Mouse (Mus musculus): ENCODE data around the gene Ndufa6.
"Not testable (repeated sequence)": the region's sequence is repeated elsewhere in the genome, so short reads cannot be mapped to it uniquely, and the experiment has no call there.

The Ndufa6 gene

DNA sequence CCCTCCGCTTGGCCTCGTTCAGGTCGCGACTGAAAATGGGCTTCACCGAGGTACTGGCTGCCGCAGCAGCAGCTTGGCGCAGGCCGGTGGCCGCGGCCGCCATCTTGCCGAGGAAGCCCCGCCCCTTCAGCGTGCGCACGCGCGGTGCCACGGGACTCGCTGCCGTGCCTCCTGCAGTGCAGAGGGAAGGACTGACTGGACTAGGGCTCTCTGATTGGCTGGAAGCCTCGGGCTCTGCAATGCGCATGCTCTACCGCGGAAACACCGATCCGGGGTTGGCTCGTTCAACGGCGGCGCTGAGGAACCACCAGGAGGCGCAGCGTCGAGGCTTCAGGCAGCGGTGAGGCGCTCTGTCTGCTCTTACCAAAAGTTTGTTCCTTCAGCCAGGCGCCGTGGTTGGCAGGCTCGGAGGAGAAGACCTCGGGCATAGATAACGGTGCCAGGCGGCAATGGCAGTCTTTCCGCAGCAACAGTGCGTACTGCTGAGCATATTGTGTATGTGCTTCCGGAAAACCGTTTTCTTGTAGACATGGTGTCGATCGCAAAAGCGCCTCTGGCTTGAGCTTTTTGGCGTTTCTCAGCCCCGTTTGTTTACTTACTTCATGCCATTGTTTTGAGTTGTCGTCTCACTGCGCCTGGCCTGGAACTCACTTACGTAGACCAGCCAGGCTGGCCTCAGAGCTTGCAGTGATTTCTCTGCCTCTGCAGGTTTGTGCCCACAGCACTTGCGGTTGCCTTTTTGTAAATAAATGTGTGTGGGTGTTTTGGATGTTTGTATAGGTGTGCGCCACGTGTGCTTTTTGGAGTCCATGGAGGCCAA, at the start of gene Ndufa6:
Gene Ndufa6 (minus strand): TSS at position 197 of the 820 bp plus-strand sequence.
- DNase-seq = peak; percentile 98

DNA sequence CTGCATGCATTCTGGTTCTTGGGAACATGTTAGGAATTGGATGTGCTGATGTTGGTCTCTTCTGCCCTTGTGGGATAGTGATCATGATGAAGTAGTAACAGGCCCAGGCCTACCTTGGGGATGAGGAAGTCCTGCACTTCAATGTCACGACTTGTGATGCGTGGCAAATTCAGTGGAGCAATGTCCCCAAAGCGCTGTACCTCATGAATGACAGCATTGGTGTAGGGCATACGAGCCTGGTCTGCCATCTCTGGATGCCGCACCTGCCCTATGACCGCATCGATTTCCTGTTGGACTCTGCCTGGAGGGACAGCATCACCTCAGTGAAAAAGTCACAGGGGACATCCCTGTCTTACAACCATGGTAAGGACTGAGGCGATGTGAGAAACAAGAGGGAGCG, 49.5 kb upstream of the Ndufa6 start:
- no peak for DNase-seq

DNA sequence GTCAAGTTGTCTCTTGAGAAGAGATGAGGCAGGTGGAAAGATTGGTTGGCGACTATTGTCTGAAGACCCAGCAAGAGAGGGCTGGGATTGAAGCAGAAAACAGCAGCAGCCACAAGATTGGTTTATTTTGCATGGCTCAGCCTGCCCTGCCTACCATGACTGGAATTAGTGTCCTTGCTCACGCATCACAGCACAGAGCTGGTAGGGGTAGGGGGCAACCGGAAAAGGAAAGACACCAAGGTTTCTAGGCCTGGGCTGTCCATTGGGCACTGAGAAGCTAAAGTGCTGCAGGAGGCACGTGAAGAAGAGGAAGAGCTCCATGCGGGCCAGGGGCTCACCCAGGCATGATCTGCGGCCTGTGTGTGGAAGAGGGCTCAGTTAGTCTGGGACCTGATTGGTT, 48.6 kb upstream of the Ndufa6 start:
- DNase-seq = no peak

DNA sequence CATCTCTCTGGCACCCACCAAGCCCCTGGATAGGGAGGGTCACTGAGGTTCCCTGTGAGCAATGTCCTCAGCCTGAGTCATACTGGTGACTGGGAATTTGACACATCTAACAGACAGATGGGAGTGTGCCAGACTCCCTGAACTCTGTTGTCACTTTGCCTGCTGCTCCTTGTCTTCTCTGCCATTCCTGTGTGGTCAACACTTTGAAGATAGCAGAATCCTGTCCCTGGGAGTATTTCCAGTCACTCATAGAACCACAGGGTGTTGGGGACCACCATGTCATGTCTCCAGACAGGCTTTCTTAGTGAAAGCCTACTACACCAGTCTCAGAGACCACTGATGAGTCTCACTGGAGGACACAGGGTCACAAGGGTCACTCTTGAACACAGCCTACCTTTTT, 48.0 kb upstream of the Ndufa6 start:
- DNase-seq = no peak

DNA sequence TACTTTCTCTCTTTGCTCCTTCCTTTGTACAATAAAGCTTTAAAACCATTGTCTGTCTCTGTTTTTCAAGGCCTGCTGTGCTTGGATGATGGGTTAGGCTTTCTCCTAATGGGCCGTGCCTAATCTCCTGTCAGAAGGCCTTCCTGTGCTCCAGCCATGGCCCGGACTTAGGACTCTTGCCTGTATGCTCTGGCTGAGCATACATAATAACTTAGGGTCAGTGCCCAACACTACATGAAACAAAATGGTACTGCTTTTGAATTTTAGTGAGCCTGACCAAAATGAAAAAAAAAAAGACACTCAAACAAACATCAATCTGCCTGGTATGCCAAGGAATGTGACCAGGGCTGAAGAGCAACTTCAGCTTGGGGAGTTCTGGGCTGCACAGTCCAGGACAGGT, 47.4 kb upstream of the Ndufa6 start:
- no peak for DNase-seq

DNA sequence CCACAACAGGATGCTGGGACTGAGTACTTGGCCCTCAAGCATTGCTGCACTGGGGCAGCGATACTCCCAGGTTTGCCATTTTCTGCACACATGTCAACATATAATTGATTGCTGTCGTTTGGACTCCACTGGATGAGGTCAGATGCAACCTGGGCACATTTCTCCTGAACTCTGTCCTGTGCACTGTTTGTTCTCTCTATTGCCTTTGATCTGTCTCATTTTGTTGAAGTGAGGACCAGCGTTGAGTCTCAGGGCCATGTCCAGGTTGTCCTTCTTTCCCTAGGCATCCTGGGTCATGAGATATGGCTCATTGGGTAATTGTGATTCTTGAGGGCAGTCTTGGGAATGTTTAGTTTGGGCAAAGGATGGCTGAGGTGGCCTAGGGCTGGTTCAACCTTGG, 41.8 kb upstream of the Ndufa6 start:
- not testable (repeated sequence) for DNase-seq

DNA sequence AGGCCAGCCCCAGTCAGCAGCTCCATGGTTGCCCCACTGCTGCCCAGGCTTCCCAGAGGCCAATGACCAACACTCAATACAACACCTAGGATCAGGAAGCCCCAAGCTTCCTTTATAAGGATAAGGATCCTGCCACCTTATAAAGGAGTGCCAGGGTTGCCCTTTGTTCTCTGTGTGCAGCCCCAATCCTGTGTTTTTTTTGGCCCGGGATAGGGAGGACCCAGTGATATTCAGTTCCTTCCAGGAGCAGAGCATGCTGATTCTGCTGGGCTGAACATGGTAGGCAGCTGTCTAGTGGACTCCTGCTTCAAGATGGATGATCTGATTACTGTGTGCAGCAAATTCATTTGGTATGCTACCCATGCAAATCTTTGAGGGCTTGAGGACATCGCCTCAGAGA, 39.8 kb upstream of the Ndufa6 start, which contains the start of gene Cyp2d11:
Gene Cyp2d11 (minus strand): TSS at position 101 of the 400 bp plus-strand sequence.
- not testable (repeated sequence) for DNase-seq

DNA sequence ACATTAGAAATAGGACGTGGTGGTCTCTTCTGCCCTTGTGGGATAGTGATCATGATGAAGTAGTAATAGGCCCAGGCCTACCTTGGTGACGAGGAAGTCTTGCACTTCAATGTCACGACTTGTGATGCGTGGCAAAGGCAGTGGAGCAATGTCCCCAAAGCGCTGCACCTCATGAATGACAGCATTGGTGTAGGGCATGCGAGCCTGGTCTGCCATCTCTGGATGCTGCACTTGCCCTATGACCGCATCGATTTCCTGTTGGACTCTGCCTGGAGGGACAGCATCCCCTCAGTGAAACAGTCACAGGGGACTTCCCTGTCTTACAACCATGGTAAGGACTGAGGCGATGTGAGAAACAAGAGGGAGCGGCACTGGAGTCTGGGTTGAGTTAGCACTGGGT, 35.8 kb upstream of the Ndufa6 start:
- not testable (repeated sequence) for DNase-seq

DNA sequence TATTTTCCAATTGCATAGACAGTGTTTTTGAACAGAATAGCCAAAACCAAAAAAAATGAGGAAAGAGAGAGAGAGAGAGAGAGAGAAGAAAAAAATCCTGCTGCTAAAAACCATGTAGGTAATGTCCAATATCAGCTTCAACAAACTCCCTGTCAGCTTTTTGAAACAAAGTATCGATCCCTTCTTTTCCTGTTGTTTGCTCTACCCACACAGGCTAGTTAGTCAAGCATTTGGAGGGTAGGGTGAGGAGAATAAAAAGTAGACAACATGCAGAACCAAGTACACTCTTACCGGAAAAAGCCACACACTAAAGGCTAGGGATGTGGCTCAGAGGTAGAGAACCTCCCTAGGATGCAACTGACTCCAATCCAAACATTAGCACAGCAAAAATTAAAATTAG, 31.6 kb upstream of the Ndufa6 start:
- no peak for DNase-seq

DNA sequence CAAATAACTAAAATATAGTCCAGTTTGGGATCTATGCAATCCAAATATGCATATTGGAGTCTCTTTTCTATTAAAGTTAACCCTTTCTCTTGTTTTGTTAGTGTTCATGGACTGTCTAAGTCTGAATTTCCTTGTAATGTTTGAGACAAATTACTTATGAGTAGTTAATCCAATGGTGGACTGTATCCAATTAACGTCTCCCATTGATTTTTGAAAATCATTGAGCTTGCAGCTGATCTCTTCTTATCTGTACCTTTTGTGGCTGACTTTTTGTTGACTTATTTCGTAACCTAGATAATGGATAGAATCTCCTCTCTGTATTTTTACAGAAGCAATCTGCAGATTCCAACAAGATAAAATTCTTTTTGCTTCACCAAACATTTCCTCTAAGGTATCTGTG, 28.3 kb upstream of the Ndufa6 start:
- no peak for DNase-seq

DNA sequence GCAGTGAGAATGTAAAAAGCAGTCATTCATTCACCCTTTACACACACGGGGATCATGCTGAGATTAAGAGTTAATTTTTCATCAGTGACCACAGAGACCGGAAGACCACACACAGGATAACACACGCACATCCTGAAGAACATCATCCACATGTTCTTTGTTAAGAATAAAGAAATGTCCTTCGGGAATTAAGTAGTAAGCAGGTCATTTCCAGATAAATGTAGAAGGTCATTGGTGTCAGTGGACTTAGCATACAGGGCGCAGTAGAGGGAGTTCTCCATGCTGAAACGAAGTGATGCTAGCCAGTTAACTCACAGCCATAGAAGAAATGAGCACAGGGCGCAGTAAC, 26.6 kb upstream of the Ndufa6 start:
- no peak for DNase-seq

DNA sequence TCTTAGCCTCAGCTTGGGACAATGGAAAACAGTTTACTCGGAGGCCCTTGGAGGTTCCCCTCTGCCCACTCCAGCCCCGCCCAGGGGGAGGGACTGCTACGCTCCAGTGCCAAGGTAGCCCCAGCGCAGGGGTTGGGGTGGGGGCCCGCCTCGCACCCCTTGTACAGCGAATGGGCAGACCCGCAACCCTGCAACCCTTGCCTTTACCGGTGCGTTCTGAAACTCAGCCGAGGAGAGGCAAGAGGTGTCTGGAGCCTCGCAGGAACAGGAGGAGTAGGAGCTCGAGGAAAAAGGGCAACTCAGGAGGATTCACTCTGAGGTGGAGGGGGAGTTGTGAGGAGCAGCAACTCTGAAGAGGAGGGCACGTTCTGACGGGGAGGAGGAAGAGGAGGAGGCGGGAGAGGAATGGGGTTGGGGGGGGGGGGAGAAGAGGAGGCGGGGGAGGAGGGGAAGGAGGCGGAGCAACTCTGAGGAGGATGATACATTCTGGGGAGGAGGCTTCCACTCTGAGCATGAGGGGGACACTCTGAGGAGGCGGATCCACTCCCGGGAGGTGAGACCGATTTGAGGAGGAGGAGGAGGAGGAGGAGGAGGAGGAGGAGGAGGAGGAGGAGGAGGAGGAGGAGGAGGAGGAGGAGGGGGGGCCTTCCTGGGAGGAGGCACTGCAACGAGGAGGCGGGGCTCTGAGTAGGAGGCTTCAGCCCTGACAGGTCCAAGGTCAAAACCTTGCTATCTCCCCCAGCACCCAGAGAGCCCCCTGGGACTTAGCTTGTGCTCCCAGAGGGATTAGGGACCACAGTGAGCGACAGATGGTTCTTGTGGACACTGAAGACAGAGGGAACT, 26.0 kb upstream of the Ndufa6 start, which contains the start of gene Cyp2d22:
Gene Cyp2d22 (minus strand): TSS at position 390 of the 843 bp plus-strand sequence.
- peak; percentile 67 to 78 for DNase-seq

DNA sequence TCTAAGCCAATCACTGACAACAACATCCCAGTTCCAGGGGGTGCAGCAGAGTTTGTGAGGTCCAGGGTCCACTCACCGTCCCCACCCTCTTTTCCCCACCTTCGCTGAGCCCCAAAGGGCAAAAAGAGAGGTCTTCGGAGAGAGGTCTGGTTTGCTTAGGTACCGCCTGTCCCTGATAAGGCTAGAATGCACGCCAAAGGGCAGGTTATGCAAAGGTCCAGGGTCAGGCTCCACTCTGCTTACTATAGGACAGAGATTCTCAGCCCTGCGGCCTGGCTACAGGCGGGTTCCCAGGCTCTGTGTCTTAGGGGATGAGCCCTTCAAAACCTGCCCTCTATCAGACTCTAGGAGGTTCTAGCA, 25.4 kb upstream of the Ndufa6 start:
- DNase-seq = no peak

DNA sequence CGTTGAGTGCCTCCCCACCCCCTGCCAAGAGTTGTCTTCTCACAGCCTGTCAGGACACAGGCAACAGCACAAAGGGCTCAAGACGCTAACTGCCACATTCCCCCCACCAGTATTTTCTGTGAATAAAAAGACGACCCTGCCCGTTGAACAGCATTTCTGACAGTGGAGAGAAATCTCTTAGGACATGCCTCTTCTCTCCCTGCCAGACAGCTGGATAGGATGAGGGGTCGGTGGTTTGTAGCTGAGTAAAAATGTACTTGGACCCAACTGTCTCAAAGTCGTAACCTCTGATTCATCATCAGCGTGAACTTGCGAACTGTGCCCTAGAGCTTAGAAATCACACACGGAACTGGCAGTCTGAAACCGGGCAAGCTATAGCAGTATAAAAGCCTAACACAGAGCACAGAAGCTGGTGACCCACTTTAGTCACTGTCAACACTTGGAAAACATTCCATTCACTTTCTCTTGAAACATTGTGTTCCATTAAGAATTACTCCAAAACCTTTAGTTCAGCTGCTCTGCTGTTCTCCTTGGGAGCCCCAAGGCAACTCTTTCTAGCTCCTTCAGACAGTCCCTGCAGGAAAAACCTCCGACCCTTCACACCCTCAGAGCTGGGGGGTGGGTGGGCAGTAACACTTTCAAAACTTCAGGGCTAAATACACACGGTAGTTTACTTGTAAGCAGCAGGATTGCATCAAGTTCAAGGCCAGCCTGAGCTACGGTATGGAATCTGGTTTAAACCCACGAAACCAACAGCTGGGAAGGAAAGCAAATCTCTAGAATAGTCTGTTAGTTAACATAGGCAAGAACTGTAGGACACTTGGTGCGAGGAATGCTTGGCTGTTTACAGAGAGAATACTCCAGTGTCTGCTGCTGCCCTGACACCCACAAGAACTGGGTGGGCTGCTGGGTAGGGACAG, 24.4 kb upstream of the Ndufa6 start:
- no peak for DNase-seq

DNA sequence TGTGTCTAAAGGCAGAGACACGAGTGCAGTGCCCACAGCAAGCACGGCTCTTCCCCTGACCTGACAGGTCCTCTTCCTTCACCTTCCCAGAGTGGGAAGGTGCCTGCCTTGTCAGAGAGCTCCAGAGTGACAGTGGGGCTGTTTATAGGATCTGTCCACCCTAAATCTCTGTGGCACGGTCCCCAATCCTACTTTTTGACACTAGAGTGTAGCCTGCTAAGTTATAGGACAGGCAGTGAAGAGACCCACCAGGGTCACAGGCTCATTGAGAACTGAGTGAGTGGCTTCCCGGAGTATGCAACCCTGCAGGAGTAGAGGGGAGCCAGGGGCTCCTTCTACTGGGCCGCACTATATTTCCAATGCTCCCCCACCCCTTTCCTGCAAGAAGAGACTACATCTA, 23.6 kb upstream of the Ndufa6 start:
- no peak for DNase-seq

DNA sequence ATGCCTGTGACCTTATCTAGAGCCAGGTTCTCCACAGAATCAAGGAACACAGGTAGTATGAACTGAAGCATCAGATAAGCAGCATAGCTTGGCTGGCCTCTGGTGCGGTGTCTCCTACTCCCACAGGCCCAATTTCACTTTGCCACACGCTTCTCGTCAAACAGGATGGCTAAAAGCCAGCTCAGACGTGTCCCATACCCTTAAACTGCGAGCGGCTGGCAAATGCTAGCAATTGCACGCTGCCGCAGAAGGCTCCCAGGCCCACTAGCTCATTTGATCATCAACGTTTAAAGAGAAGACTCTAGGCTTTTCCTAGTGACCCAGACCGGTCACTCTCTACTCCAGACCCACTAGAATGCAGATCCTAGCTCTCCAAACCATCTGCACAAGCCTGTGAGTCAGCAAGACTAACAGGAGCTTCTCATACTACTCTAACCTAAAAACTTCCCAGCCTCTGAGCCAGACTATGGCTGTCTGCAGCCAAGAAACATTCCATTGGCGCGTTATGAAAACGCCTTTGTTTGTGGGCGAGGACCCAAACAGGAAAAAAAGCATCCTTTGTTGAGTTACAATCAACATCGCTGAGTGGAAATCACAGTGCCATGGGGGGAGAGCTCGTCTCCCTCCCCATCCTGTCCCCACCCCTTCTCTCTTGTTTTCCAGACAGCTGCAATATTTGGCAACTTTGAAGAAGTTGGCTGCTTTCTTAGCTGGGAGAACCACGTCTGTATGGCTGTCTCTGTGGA, 22.4 kb upstream of the Ndufa6 start:
- peak in 1 of 2 experiments; percentile 28 for DNase-seq

DNA sequence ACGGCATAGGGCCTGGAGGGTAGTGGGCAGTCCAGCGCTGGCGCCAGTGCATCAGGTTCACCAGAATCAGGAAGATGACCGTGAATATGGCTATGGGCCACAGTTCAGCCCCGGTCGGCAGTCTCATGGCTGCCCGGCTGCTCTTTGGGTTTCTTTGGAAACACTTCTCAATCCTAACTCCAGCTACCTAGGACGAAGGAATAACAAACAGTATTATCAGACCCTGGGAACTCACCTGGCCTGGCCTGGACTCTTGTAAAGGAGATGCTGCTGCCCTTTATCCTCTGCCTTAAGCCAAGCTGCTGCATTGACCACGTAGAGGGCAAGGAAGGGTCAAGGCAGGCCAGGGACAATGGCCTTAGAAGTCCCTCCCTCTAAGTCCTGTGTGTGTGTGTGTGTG, 21.7 kb upstream of the Ndufa6 start:
- DNase-seq = no peak

DNA sequence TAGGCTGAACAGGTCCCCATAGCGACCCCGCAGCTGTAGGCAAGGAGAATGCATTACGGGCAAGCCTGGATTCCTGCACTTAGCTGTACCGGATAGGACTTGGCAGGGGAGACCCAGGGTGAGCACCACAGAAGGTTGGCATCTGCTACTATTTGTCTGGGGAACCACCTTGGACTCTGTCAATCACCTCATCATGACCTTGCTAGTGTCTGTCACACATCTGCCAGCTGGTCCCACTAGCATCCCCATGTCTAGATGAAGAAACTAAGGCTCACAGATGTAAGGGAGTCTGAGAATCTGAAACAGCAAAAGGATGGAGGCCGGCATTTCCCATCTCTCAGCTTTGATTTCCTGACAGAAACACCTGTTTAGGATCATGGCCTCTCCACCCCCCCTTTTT, 20.3 kb upstream of the Ndufa6 start:
- no peak for DNase-seq

DNA sequence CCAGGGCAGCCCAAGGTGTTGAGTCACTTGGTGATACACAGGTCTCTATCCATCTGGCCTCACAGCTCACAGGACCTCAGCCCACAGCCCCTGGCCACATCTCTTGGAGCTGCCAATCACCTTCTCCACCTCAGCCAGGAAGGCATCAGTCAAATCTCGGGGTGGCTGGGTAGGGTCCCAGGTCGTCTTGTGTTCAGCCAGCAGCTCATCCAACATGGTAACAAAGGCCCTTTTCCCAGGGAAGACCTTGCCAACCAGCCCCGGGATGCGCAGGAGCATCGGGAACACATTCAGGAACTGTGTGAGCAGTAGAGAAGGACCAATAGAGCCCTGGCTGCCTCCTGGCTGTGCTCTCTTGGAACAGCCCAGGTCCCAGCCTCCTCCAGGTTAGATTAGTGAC, 18.9 kb upstream of the Ndufa6 start:
- DNase-seq = no peak

DNA sequence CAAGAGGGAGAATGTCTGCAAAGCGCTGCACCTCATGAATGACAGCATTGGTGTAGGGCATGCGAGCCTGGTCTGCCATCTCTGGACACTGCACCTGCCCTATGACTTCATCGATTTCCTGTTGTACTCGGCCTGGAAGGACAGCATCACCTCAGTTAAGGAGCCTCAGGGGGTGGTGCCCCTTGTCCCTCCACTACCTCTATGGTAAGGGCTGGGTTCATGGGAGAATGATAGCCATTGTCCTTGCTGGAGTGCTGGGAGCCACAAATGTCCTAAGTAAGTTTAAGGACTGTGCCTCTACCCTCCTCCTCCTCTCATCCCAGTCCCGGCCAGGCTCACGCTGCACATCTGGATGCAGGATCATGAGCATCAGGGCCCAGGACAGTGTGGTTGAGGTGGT, 18.3 kb upstream of the Ndufa6 start:
- no peak for DNase-seq

DNA sequence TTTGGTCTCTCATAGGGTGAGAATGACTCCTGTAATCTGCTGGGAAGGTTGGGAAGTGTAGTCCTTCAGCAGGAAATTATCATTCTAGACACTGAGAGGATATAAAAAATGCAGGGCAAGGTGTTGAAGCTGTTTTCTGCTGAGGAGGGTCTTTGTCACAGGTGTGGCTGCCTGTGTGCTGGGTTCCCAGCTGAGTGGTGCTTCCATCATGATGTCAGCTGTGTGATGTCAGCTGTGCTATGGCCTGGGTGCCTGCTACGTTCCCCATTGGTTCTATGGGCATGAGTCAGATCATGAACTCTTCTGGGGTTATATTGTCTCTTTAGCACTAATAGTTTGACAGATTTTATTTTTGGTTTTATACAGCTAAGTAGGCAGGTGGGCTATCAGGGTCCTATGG, 14.7 kb upstream of the Ndufa6 start:
- DNase-seq = no peak

DNA sequence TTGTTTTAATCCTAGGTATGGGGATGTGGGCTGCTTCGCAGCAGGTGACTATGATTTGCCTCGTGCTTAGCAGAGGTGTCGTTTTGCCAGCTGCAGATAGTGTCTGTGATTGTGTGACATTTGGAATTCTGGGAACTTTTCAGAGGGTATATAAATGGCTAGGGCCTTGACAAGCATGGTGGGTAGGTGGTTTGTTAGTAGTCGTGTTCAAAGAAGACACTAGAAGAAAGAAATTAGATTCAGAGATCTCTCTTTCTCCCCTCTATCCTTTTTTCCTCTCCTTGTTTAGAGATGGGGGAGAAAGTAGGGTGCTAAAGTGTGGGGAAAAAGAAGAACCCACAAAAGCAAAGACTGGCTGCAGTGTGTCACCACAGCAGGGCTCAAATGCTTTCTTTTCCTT, 14.0 kb upstream of the Ndufa6 start:
- DNase-seq = no peak
